Mouse (Mus musculus): ENCODE data around the gene Rpl35a. TPM values are rescaled to one million over a fixed set of nuclear protein-coding genes. Genes with fewer than 3 reads are reported as not detected.
A peak's percentile ranks its signal among the peaks of the same experiment; 100 is the strongest.
"Not testable (repeated sequence)": the region's sequence is repeated elsewhere in the genome, so short reads cannot be mapped to it uniquely, and the experiment has no call there.

Gene Rpl35a
- polyA plus RNA-seq, 1 experiment from 2014 or later: 931 TPM

- Histone ChIP-seq H3K27me3 (ENCODE audit: control insufficient read depth, insufficient read depth, low read length) (no peaks in the 10 kb centered on the region), H3K4me3 (ENCODE audit: low read depth, low read length) (peak overlapping the region; percentile 94), H3K4me1 (ENCODE audit: control insufficient read depth, insufficient read depth, low read length) (no peaks in the 10 kb centered on the region; the same call in 1 of the 2 replicates), H3K9me3 (replicated peaks; ENCODE audit: control insufficient read depth, low read length) (no peaks in the 10 kb centered on the region), H3K9ac (replicated peaks; ENCODE audit: low read length) (peak overlapping the region; percentile 22; the same call in 1 of the 2 replicates), H3K4me2 (ENCODE audit: low read depth, low read length) (peak overlapping the region; percentile 34), H3K36me3 (replicated peaks; ENCODE audit: control insufficient read depth, insufficient read depth, low read depth, low read length) (peaks cover 12% of the 10 kb centered on the region), H3K27ac (replicated peaks; ENCODE audit: low read depth, low read length) (no peak overlapping the region)
- DNase-seq (ENCODE audit: low spot score) (no peak), ATAC-seq (replicated peaks; ENCODE audit: insufficient number of reproducible peaks, low FRiP score, low TSS enrichment, low read depth) (no peak)
- 90% methylated on average over 16 of the region's 16 CpGs for WGBS
These were observed 1.8 kb downstream of the Rpl35a start for GRCm38 (mm10) chr16:33058033-33058432.

- H3K9ac ChIP-seq (replicated peaks; ENCODE audit: low read length); DNase-seq (ENCODE audit: low spot score); H3K4me1 ChIP-seq (ENCODE audit: control insufficient read depth, insufficient read depth, low read length); H3K27me3 ChIP-seq (ENCODE audit: control insufficient read depth, insufficient read depth, low read length); H3K4me2 ChIP-seq (ENCODE audit: low read depth, low read length); H3K4me3 ChIP-seq (ENCODE audit: low read depth, low read length); ATAC-seq (replicated peaks; ENCODE audit: insufficient number of reproducible peaks, low FRiP score, low TSS enrichment, low read depth); H3K9me3 ChIP-seq (replicated peaks; ENCODE audit: control insufficient read depth, low read length); H3K27ac ChIP-seq (replicated peaks; ENCODE audit: low read depth, low read length): not testable (repeated sequence)
- 91% methylated on average over 9 of the region's 9 CpGs for WGBS
- peaks cover 12% of the 10 kb centered on the region for H3K36me3 ChIP-seq (replicated peaks; ENCODE audit: control insufficient read depth, insufficient read depth, low read depth, low read length)
These were observed 2.4 kb downstream of the Rpl35a start for GRCm38 (mm10) chr16:33058656-33059055.

- DNase-seq (ENCODE audit: low spot score) (no peak), ATAC-seq (replicated peaks; ENCODE audit: insufficient number of reproducible peaks, low FRiP score, low TSS enrichment, low read depth) (no peak)
- Histone ChIP-seq H3K4me2 (ENCODE audit: low read depth, low read length) (no peak overlapping the region), H3K4me3 (ENCODE audit: low read depth, low read length) (no peak overlapping the region), H3K27ac (replicated peaks; ENCODE audit: low read depth, low read length) (no peak overlapping the region), H3K9me3 (replicated peaks; ENCODE audit: control insufficient read depth, low read length) (no peaks in the 10 kb centered on the region), H3K36me3 (replicated peaks; ENCODE audit: control insufficient read depth, insufficient read depth, low read depth, low read length) (peaks cover 12% of the 10 kb centered on the region), H3K9ac (replicated peaks; ENCODE audit: low read length) (no peak overlapping the region), H3K4me1 (ENCODE audit: control insufficient read depth, insufficient read depth, low read length) (peaks cover 3% of the 10 kb centered on the region), H3K27me3 (ENCODE audit: control insufficient read depth, insufficient read depth, low read length) (no peaks in the 10 kb centered on the region)
- 86% methylated on average over 1 of the region's 1 CpGs for WGBS
These were observed 3.2 kb downstream of the Rpl35a start for GRCm38 (mm10) chr16:33059471-33059870.

- no peaks in the 10 kb centered on the region for H3K27me3 ChIP-seq (ENCODE audit: control insufficient read depth, insufficient read depth, low read length)
- no peak overlapping the region for H3K27ac ChIP-seq (replicated peaks; ENCODE audit: low read depth, low read length)
- 77% methylated on average over 2 of the region's 2 CpGs for WGBS
- DNase-seq (ENCODE audit: low spot score): no peak
- peaks cover 12% of the 10 kb centered on the region for H3K36me3 ChIP-seq (replicated peaks; ENCODE audit: control insufficient read depth, insufficient read depth, low read depth, low read length)
- no peak overlapping the region for H3K4me3 ChIP-seq (ENCODE audit: low read depth, low read length)
- H3K9ac ChIP-seq (replicated peaks; ENCODE audit: low read length): no peak overlapping the region
- no peak for ATAC-seq (replicated peaks; ENCODE audit: insufficient number of reproducible peaks, low FRiP score, low TSS enrichment, low read depth)
- H3K9me3 ChIP-seq (replicated peaks; ENCODE audit: control insufficient read depth, low read length): no peaks in the 10 kb centered on the region
- H3K4me2 ChIP-seq (ENCODE audit: low read depth, low read length): no peak overlapping the region
- H3K4me1 ChIP-seq (ENCODE audit: control insufficient read depth, insufficient read depth, low read length): peaks cover 3% of the 10 kb centered on the region
These were observed 4.7 kb downstream of the Rpl35a start for GRCm38 (mm10) chr16:33060926-33061325.

GRCm38 (mm10) chr16:33061400-33061799, 5.1 kb downstream of the Rpl35a start:
- Histone ChIP-seq H3K36me3 (replicated peaks; ENCODE audit: control insufficient read depth, insufficient read depth, low read depth, low read length) (peaks cover 12% of the 10 kb centered on the region), H3K9ac (replicated peaks; ENCODE audit: low read length) (no peak overlapping the region), H3K4me2 (ENCODE audit: low read depth, low read length) (no peak overlapping the region; the same call in 1 of the 2 replicates), H3K4me3 (ENCODE audit: low read depth, low read length) (peak overlapping the region; percentile 66; the same call in 1 of the 2 replicates), H3K4me1 (ENCODE audit: control insufficient read depth, insufficient read depth, low read length) (peaks cover 3% of the 10 kb centered on the region), H3K27me3 (ENCODE audit: control insufficient read depth, insufficient read depth, low read length) (no peaks in the 10 kb centered on the region), H3K9me3 (replicated peaks; ENCODE audit: control insufficient read depth, low read length) (no peaks in the 10 kb centered on the region), H3K27ac (replicated peaks; ENCODE audit: low read depth, low read length) (no peak overlapping the region)
- 56% methylated on average over 11 of the region's 11 CpGs for WGBS
- ATAC-seq (replicated peaks; ENCODE audit: insufficient number of reproducible peaks, low FRiP score, low TSS enrichment, low read depth) (no peak), DNase-seq (ENCODE audit: low spot score) (no peak)

- H3K4me2 ChIP-seq (ENCODE audit: low read depth, low read length): peak within 1 kb of the TSS; percentile 87
- DNase-seq (ENCODE audit: low spot score) (peak; percentile 96), ATAC-seq (replicated peaks; ENCODE audit: insufficient number of reproducible peaks, low FRiP score, low TSS enrichment, low read depth) (peak; percentile 98)
- WGBS: under 1% methylated on average over 50 of the region's 64 CpGs
- peak within 1 kb of the TSS; percentile 43; the same call in 1 of the 2 replicates for H3K27ac ChIP-seq (replicated peaks; ENCODE audit: low read depth, low read length)
- H3K9ac ChIP-seq (replicated peaks; ENCODE audit: low read length): peak within 1 kb of the TSS; percentile 72
- H3K9me3 ChIP-seq (replicated peaks; ENCODE audit: control insufficient read depth, low read length): no peaks in the 10 kb centered on the region
- H3K36me3 ChIP-seq (replicated peaks; ENCODE audit: control insufficient read depth, insufficient read depth, low read depth, low read length): peaks cover 12% of the 10 kb centered on the region
- H3K4me3 ChIP-seq (ENCODE audit: low read depth, low read length): peak within 1 kb of the TSS; percentile 66
- peaks cover 3% of the 10 kb centered on the region for H3K4me1 ChIP-seq (ENCODE audit: control insufficient read depth, insufficient read depth, low read length)
- H3K27me3 ChIP-seq (ENCODE audit: control insufficient read depth, insufficient read depth, low read length): no peaks in the 10 kb centered on the region
These were observed 5.9 kb downstream of the Rpl35a start, which contains the start of gene Lmln for GRCm38 (mm10) chr16:33062024-33062681. Gene Lmln, plus strand, starts transcription at chr16:33062521.

GRCm38 (mm10) chr16:33062682-33063131, 6.5 kb downstream of the Rpl35a start:
- peaks cover 12% of the 10 kb centered on the region for H3K36me3 ChIP-seq (replicated peaks; ENCODE audit: control insufficient read depth, insufficient read depth, low read depth, low read length)
- no peaks in the 10 kb centered on the region for H3K27me3 ChIP-seq (ENCODE audit: control insufficient read depth, insufficient read depth, low read length)
- H3K4me2 ChIP-seq (ENCODE audit: low read depth, low read length): peak overlapping the region; percentile 87
- 1% methylated on average over 35 of the region's 35 CpGs for WGBS
- H3K27ac ChIP-seq (replicated peaks; ENCODE audit: low read depth, low read length): 0 out of 2 replicates have a peak overlapping the region, but pooled peaks have one; percentile 43
- H3K9me3 ChIP-seq (replicated peaks; ENCODE audit: control insufficient read depth, low read length): no peaks in the 10 kb centered on the region
- peak; percentile 73 for ATAC-seq (replicated peaks; ENCODE audit: insufficient number of reproducible peaks, low FRiP score, low TSS enrichment, low read depth)
- H3K4me3 ChIP-seq (ENCODE audit: low read depth, low read length): peak overlapping the region; percentile 66
- H3K9ac ChIP-seq (replicated peaks; ENCODE audit: low read length): peak overlapping the region; percentile 72
- DNase-seq (ENCODE audit: low spot score): no peak
- H3K4me1 ChIP-seq (ENCODE audit: control insufficient read depth, insufficient read depth, low read length): peaks cover 3% of the 10 kb centered on the region

- Histone ChIP-seq H3K9ac (replicated peaks; ENCODE audit: low read length) (peak overlapping the region; percentile 72), H3K4me3 (ENCODE audit: low read depth, low read length) (peak overlapping the region; percentile 66), H3K9me3 (replicated peaks; ENCODE audit: control insufficient read depth, low read length) (no peaks in the 10 kb centered on the region), H3K27me3 (ENCODE audit: control insufficient read depth, insufficient read depth, low read length) (no peaks in the 10 kb centered on the region), H3K4me1 (ENCODE audit: control insufficient read depth, insufficient read depth, low read length) (peaks cover 3% of the 10 kb centered on the region; the same call in 1 of the 2 replicates), H3K36me3 (replicated peaks; ENCODE audit: control insufficient read depth, insufficient read depth, low read depth, low read length) (peaks cover 10% of the 10 kb centered on the region), H3K4me2 (ENCODE audit: low read depth, low read length) (peak overlapping the region; percentile 87), H3K27ac (replicated peaks; ENCODE audit: low read depth, low read length) (no peak overlapping the region)
- no peak for DNase-seq (ENCODE audit: low spot score)
- 35% methylated on average over 7 of the region's 7 CpGs for WGBS
- ATAC-seq (replicated peaks; ENCODE audit: insufficient number of reproducible peaks, low FRiP score, low TSS enrichment, low read depth): no peak
These were observed 7.0 kb downstream of the Rpl35a start for GRCm38 (mm10) chr16:33063267-33063666.
